17 mouse cellular contexts compared by ENCODE assay signal in the genomic region with DNA sequence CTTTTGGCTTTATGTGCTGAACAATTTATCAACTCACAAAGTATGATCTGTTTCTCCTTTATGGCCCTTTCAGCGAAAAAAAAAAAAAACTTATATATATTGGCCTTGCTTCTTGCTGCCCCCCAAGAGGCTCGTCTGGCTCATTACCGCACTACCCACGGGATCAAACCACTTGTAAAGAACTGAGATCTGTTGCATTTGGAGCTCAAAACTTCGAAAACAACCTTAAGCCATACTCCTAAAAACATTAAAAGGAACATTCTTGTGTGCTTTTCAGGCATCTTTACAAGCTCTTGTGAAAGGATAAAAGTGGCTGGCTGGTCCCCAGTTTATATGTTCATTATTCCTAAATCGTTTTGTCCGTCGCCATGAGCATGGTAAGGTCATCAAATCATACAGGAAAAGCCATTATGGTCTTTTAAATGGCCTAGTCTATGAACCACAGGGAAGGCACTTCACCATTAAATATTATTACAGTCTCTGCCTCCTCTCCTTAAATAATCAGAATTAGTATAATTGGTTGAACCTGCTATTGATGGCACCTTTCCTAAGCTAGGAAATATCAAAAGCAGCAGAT.
"Had no signal": no experiment of that assay in that cellular context is flagged by ENCODE, and none has a peak within 500 bp of the region (broad histone marks: within the 10 kb centered on the region; RNA-seq: fewer than 3 reads in every experiment).

No protein-coding gene starts in this region.

- H3K27me3 ChIP-seq: midbrain, embryonic 12.5 days; neural tube, embryonic 12.5 days had no signal

- H3K9me3 ChIP-seq: midbrain, embryonic 10.5 days; midbrain, embryonic 12.5 days; neural tube, embryonic 12.5 days had no signal

- H3K9ac ChIP-seq: lung, embryonic 14.5 days; midbrain, embryonic 12.5 days; neural tube, embryonic 12.5 days had no signal

- H3K4me1 ChIP-seq: midbrain, embryonic 12.5 days; neural tube, embryonic 12.5 days had no signal

- DNase-seq: lung, adult 18-20 months; lung, embryonic 14.5 days; lung, postnatal 10 days; lung, postnatal 4 days; midbrain, embryonic 14.5 days; retina, postnatal 1 day; right cerebral cortex, adult 18-20 months; right cerebral cortex, postnatal 25 days; right cerebral cortex, postnatal 4 days; spleen, adult 18-20 months; thymus, adult 18-20 months; thymus, postnatal 14 days; thymus, postnatal 36 days had no signal

- H3K4me2 ChIP-seq: lung, embryonic 14.5 days; midbrain, embryonic 12.5 days; neural tube, embryonic 12.5 days had no signal

- H3K4me3 ChIP-seq: midbrain, embryonic 10.5 days; midbrain, embryonic 12.5 days; neural tube, embryonic 12.5 days had no signal

- H3K36me3 ChIP-seq: midbrain, embryonic 10.5 days; midbrain, embryonic 12.5 days; neural tube, embryonic 12.5 days had no signal

- H3K27ac ChIP-seq: midbrain, embryonic 10.5 days; midbrain, embryonic 12.5 days; neural tube, embryonic 12.5 days had no signal

- ATAC-seq: midbrain, embryonic 16.5 days had no signal
